Mouse (Mus musculus) lung, adult 2 months (tissue): Measurements from ENCODE around the gene Capza1. TPM values are rescaled to one million over a fixed set of nuclear protein-coding genes. Genes with fewer than 3 reads are reported as not detected.

Experiments used
- DNase-seq: peaks from one replicate; pipeline ENCODE4 v3.0.0; 2022
- H3K4me1 ChIP-seq: fragments of 200-500 bp; 2 replicates; pipeline ENCODE4 v1.6.1; 2011; ENCODE audit warnings: low read length; ENCODE audit not compliant: control insufficient read depth, insufficient read depth
- H3K4me3 ChIP-seq: fragments of 200-500 bp; replicated peaks from 2 replicates; pipeline ENCODE3; 2011; ENCODE audit warnings: low read depth, mild to moderate bottlenecking, control low read depth, low read length; ENCODE audit errors: extremely low read depth
- CTCF ChIP-seq: fragments of 200-500 bp; IDR thresholded peaks from 2 replicates; pipeline ENCODE4 v1.5.1; 2011; ENCODE audit warnings: mild to moderate bottlenecking, low read length, control low read depth; ENCODE audit not compliant: insufficient read depth
- POLR2A ChIP-seq: fragments of 200-500 bp; IDR thresholded peaks from 2 replicates; pipeline ENCODE4 v1.6.1; 2011; ENCODE audit warnings: low read depth, mild to moderate bottlenecking, control low read depth, low read length, borderline replicate concordance; ENCODE audit errors: extremely low read depth
- WGBS: fragments of 180-500 bp; shearing (Covaris S2); methylation state at CpG from one replicate; pipeline ENCODE4 v1.1.7; 2018; 5-methylcytosine and 5-hydroxymethylcytosine counted together
- polyA plus RNA-seq: library from polyadenylated mRNA; depleted of rRNA; stranded (reverse); fragments of >200 nt; gene quantifications from 2 replicates; pipeline ENCODE4 v1.2.3, GENCODE M21; 2012

The Capza1 gene
- polyA plus RNA-seq, 1 experiment = 31.0 TPM

DNA sequence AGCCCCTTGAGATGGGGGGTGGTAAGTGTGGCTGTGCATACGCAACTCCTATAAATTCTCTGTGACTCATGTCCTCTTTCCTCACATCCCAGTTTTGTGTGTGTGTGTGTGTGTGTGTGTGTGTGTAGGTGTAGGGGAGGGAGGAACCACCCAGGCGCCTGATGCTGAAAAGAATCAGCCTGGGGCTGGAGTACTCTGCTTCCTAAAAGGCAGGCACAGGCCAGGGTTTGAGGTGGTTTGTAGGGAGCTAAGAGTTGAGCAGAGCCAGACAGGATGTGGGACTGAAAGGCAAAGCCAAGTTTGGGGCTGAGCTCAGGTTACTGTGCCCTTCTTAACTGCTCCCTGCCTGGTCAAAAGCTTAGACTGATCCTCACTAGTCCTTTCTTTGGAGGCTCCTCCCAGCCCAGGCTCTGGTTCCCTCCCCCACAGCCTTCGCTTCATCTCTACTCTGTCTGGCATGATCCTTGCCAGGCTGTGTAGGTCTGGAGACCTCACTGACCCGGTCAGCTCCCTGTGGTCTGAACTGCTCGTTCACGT, 73.8 kb downstream of the Capza1 start:
- 17% methylated on average over 6 of the region's 6 CpGs for WGBS
- peak overlapping the region; percentile 15 for H3K4me3 ChIP-seq
- H3K4me1 ChIP-seq = peaks cover 18% of the 10 kb centered on the region
- TF ChIP-seq CTCF (no peak), POLR2A (peak; percentile 16; the same call in 1 of the 2 replicates)
- DNase-seq = no peak

DNA sequence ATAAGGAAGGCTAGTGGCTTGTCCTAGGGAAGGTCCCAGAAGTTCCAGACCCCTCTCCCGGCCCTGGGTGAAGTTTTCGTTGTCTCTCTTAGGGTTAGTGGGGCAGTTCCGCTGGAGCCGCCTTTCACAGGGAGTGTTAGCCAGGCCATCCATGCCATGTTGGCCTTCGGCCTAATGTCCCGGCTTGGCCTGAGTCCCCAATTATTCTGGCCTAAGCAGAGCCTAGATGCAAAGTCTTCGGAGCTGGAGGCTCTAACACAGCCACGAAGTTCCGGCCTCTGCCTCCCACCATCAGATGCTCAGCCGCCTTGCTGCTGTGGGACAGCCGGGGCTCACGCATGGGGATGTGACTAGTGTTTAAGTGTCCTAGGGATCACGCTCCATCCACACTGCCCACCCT, 74.5 kb downstream of the Capza1 start:
- no peak for DNase-seq
- H3K4me3 ChIP-seq = peak overlapping the region; percentile 70
- H3K4me1 ChIP-seq = peaks cover 18% of the 10 kb centered on the region

GRCm38 (mm10) chr3:104789312-104789605, 75.0 kb downstream of the Capza1 start:
- DNase-seq = no peak
- TF ChIP-seq CTCF = no peak
- TF ChIP-seq POLR2A = no peak
- H3K4me1 ChIP-seq = peaks cover 16% of the 10 kb centered on the region
- 8% methylated on average over 10 of the region's 10 CpGs for WGBS
- H3K4me3 ChIP-seq = peak overlapping the region; percentile 70

More for the DNA sequence above, 74.5 kb downstream of the Capza1 start:
- WGBS = 30% methylated on average over 13 of the region's 13 CpGs
- TF ChIP-seq POLR2A = no peak

- WGBS = under 1% methylated on average over 52 of the region's 52 CpGs
- peak; percentile 88 for DNase-seq
- TF ChIP-seq CTCF = peak; percentile 72
- TF ChIP-seq POLR2A = peak; percentile 60; the same call in 1 of the 2 replicates
Measured at GRCm38 (mm10) chr3:104788561-104789311, 75.6 kb downstream of the Capza1 start.

DNA sequence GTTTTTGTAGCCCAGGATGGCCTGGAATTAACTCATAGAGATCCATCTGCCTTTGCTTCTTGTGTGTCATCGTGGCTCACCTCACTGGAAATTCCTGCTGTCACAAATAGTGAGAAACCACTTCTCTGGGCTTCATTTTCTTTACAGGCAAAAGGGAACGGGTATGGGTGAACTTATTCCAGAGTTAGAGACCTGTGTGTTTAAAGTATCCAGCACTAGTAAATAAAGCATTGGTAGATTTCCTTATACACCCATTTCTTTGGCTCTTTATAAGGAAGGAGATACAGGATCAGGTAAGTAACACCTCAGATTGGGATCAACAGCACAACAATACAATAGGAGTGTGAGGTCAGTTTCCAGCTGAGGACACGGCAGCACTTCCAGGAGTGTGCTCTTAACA, 76.2 kb downstream of the Capza1 start, which contains the start of gene Rhoc:
TSS of gene Rhoc (plus strand) at position 301 of the 400 bp plus-strand sequence.
- no peak for TF ChIP-seq CTCF
- no peak for TF ChIP-seq POLR2A
- Histone ChIP-seq H3K4me1 (peaks cover 12% of the 10 kb centered on the region), H3K4me3 (peak within 1 kb of the TSS; percentile 70)
- WGBS = 22% methylated on average over 3 of the region's 3 CpGs
- DNase-seq = no peak

More at GRCm38 (mm10) chr3:104788561-104789311, 75.6 kb downstream of the Capza1 start:
- Histone ChIP-seq H3K4me1 (peaks cover 12% of the 10 kb centered on the region), H3K4me3 (peak overlapping the region; percentile 70)

DNA sequence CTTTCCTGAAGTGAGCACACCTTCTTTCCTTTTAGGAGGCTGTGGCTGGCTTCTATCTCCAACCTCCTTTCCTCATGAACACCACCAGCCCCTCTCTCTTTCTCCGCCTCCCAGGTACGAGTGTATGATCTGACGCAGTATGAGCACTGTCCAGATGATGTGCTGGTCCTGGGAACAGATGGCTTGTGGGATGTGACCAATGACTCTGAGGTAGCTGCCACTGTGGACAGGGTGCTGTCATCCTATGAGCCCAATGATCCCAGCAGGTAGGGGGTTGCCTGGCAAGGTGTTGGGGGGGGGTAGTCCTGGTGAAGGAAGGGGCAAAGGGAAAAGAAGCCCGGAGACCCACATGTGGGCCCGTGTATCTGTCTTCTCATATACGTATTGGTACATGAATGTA, 79.0 kb downstream of the Capza1 start:
- WGBS = 97% methylated on average over 6 of the region's 6 CpGs
- H3K4me1 ChIP-seq = peaks cover 24% of the 10 kb centered on the region
- no peak for DNase-seq
- no peak overlapping the region for H3K4me3 ChIP-seq
- TF ChIP-seq POLR2A (no peak), CTCF (no peak)

GRCm38 (mm10) chr3:104783971-104784500, 80.3 kb downstream of the Capza1 start:
- H3K4me3 ChIP-seq = no peak overlapping the region
- 43% methylated on average over 14 of the region's 14 CpGs for WGBS
- no peak for TF ChIP-seq POLR2A
- no peak for TF ChIP-seq CTCF
- no peak for DNase-seq
- H3K4me1 ChIP-seq = peaks cover 24% of the 10 kb centered on the region

DNA sequence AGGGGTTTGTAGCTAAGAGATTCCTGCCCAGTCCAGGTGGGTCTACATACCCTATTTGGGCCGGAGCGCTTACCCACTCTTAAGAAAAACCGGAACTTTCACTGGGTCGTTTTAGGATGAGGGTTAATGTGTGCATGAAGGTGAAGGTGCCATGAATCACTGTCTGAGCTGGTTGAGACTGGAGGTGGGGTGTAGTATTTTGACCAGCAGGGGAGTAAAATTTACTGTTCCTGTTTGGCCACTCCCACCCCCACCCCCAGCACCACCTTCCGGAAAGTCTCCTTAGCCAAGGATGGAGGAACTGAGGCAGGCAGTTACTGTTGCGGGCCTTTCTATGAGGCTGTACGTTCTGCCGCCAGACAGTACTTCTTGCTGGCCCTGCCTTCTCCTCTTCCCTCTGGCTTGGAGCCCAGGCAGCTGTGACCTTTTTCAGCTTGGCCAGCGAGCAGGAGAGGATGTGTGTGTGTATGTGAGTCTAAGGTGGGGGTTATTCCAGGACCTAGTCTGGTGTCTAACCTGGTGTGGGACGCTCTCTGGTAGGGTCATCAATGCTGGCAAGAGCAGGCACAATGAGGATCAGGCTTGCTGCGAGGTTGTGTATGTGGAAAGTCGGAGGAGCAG, 82.1 kb downstream of the Capza1 start:
- DNase-seq = no peak
- 22% methylated on average over 12 of the region's 12 CpGs for whole genome bisulfite sequencing
- peak overlapping the region; percentile 49 for H3K4me3 ChIP-seq
- TF ChIP-seq CTCF = no peak
- TF ChIP-seq POLR2A = no peak
- peaks cover 26% of the 10 kb centered on the region for H3K4me1 ChIP-seq

DNA sequence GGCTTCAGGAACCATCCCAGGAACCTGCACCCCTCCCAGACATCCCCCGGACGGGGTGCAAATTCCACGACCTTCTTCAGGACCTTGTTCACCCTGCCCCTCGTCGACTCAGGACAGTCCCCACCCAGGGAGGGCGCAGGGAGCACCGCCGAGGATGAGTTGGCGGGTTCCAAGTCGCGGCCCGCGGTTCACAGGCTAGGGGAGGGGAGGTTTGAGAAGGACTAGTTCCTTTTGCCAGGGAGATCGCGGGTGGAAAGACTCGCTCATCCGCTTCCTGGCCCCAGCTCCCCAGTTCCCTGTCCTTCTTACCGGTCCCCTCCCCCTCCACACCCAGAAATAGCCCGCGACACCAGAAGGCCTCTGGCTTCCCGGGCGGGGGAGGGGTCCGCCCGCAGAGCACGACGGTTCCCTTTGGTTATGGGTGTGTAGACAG, 82.8 kb downstream of the Capza1 start, which contains the start of gene Fam19a3:
TSS of gene Fam19a3 (minus strand) at position 370 of the 433 bp plus-strand sequence.
- Histone ChIP-seq H3K4me1 (peaks cover 27% of the 10 kb centered on the region), H3K4me3 (peak within 1 kb of the TSS; percentile 49)
- TF ChIP-seq POLR2A (no peak), CTCF (no peak)
- no peak for DNase-seq
- WGBS = under 1% methylated on average over 26 of the region's 26 CpGs
